Mouse (Mus musculus) B cell, adult (primary cell): ENCODE measurements around the gene Ppp3r1. TPM values are rescaled to one million over a fixed set of nuclear protein-coding genes. Genes with fewer than 3 reads are reported as not detected.

ENCODE experiments used
- total RNA-seq: library from RNA; stranded (reverse); gene quantifications from 4 replicates; pipeline ENCODE4 v1.2.4, GENCODE M21; 2023; ENCODE audit not compliant: inconsistent age

The Ppp3r1 gene
- 98.2 to 102 TPM (median 98.6 TPM) in 4 replicates for total RNA-seq

DNA sequence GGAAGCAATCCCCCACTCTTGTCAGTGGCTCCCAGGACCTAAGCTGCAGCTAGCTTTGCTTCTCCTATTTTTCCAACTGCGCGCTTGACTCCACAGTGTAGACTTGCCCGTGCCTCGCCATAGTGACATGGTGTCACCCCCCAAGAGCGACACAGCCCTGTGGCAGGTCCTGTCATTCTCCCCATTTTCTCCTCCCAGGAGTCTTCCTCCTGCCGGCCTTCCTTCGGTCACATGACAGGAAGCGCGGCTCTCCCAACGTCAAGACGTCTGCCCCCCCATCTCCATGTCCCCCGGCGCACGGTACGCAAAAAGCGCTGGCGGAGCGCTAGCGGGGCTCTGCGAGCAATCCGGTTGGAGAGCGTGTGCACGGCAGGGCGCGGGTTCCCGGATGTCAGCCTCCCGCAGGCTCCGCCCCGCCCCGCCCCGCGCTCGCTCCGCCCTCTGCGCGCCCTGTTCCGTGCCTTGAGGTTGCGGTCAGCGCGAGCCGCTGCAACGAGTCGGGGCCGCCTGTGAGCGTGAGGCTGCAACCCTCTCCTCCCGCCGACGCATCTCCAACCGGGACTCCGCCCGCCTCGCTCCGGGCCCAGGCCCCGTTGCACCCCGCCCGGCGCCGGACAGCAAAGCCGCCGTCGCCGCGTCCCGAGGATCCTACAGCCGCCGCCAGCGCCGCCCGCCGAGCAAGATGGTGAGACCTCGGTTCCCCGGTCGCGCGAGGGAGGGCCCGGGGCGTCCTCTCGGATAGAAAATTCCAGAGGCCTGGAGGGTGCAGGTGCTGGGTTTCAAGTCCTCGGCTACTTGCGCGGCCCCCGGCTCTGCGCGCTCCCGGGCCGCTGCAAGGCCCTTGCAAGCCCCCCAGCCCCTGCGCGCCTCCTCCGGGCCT lies at the start of gene Ppp3r1:
Ppp3r1 (plus strand) TSS at position 406 of the 880 bp plus-strand sequence.

DNA sequence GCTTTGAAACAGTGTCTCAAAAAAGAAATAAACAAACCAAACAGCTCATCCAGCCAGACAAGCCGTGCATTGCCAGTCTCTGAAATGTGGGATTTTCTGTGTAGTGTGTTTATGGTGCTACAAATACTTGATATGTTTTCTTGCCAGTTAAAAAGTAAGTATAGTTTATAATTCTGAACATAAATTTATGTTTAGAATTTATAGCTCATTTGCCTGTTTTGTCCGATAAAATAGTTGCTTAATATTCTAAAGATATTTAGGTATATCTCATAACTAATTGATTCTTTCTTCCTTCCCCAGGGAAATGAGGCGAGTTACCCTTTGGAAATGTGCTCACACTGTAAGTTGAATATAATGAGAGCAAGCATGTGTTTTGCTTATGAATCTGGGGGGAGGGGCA lies 22.7 kb downstream of the Ppp3r1 start, which contains the start of gene Wdr92:
Wdr92 (plus strand) TSS at position 301 of the 400 bp plus-strand sequence.

DNA sequence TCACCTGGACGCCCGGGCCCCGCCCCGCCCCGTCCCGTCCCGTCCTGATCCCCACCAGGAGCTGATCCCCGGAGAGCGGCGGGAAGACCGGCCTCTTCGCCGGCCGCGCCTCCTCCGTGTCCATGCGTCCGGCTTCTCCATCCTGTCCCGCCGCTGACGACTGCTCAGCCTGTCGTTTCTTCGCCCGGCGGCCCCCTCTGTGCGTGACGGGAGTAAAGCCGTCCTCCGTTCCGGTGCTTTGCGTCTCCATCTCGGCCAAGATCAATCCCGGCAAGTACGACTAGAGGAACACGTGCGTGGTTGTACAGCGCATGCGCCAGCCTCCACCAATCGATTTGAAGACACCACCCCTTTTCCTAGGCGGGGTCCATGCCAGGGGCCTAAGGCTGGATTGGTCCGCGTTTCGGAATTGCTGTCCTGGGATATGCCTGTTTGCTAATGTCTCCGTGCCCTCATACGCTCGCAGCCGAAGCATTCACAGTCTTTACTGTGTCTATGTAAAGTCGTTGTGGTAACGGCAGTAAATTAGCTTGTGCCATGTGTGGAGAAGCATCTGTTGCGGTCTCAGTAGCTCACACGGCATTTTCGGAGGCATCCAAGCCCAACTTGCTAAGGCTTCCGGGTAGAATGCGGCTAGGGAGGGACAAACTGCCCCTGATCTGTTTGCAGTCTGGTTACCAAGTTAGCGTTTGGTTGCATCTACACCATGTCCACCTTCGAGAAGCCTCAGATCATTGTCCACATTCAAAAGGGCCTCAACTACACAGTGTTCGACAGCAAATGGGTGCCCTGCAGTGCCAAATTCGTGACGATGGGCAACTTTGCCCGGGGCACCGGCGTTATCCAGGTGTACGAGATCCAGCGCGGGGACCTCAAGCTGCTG lies 52.4 kb downstream of the Ppp3r1 start, which contains the start of gene Pno1:
Pno1 (minus strand) TSS at position 311 of the 883 bp plus-strand sequence.

Other genes starting within 250 kb of the Ppp3r1 start
- 1.8 to 3.5 TPM (median 2.4 TPM) in 4 replicates for gene Fbxo48, start 207.9 kb upstream of the Ppp3r1 start, total RNA-seq
- 13.6 to 21.0 TPM (median 17.5 TPM) in 4 replicates for gene Cnrip1, start 107.7 kb upstream of the Ppp3r1 start, total RNA-seq
- gene Plek, start 106.9 kb upstream of the Ppp3r1 start, total RNA-seq, result 165 to 193 TPM (median 180 TPM) in 4 replicates
- 7.7 to 10.5 TPM (median 8.2 TPM) in 4 replicates for gene Wdr92, start 22.8 kb downstream of the Ppp3r1 start, total RNA-seq
- 17.4 to 27.3 TPM (median 21.3 TPM) in 4 replicates for gene Pno1, start 52.3 kb downstream of the Ppp3r1 start, total RNA-seq
- 43.7 to 49.9 TPM (median 47.7 TPM) in 4 replicates for gene C1d, start 98.3 kb downstream of the Ppp3r1 start, total RNA-seq